Mouse (Mus musculus) liver, postnatal 0 days (tissue): ENCODE results near the gene Ank. TPM values are rescaled to one million over a fixed set of nuclear protein-coding genes. Genes with fewer than 3 reads are reported as not detected.

ENCODE experiments used
- ATAC-seq: fragments of 200-750 bp; cut with Nextera tagmentation; 2 replicates; pipeline ENCODE4 v1.8.0; 2017; ENCODE audit warnings: mild to moderate bottlenecking, moderate library complexity
- DNase-seq: peaks from one replicate; pipeline ENCODE4 v3.0.0-alpha.2; 2016
- H3K27ac ChIP-seq: fragments of 300-500 bp; sonication (generic); 2 replicates; pipeline ENCODE4 v1.5.1; 2014; ENCODE audit warnings: antibody characterized with exemption, moderate library complexity, mild to moderate bottlenecking, low read depth
- H3K27me3 ChIP-seq: fragments of 300-500 bp; sonication (generic); 2 replicates; pipeline ENCODE4 v1.6.1; 2014; ENCODE audit warnings: low read length, control low read depth, mixed read lengths; ENCODE audit not compliant: insufficient read depth
- H3K36me3 ChIP-seq: fragments of 300-500 bp; sonication (generic); replicated peaks from 2 replicates; pipeline ENCODE4 v1.6.1; 2014; ENCODE audit warnings: mild to moderate bottlenecking, control low read depth, low read length, moderate library complexity, mixed read lengths; ENCODE audit not compliant: insufficient read depth
- H3K4me1 ChIP-seq: fragments of 300-500 bp; sonication (generic); 2 replicates; pipeline ENCODE4 v1.6.1; 2014; ENCODE audit warnings: antibody characterized with exemption, mild to moderate bottlenecking, control low read depth; ENCODE audit not compliant: insufficient read depth
- H3K4me2 ChIP-seq: fragments of 300-500 bp; sonication (generic); 2 replicates; pipeline ENCODE4 v1.6.1; 2014; ENCODE audit warnings: low read depth, mild to moderate bottlenecking, low read length, moderate library complexity, mixed read lengths
- H3K4me3 ChIP-seq: fragments of 300-500 bp; sonication (generic); 2 replicates; pipeline ENCODE4 v1.5.1; 2014; ENCODE audit warnings: low read depth, low read length
- H3K9ac ChIP-seq: fragments of 300-500 bp; sonication (generic); replicated peaks from 2 replicates; pipeline ENCODE4 v1.6.1; 2014; ENCODE audit warnings: mild to moderate bottlenecking, moderate library complexity
- H3K9me3 ChIP-seq: fragments of 300-500 bp; sonication (generic); 2 replicates; pipeline ENCODE4 v1.6.1; 2016; ENCODE audit warnings: mild to moderate bottlenecking, control low read depth, low read length, mixed read lengths
- CTCF ChIP-seq: sonication (generic); IDR thresholded peaks from 2 replicates; pipeline ENCODE4 v1.5.1; 2016; ENCODE audit warnings: antibody characterized with exemption, low read depth
- EP300 ChIP-seq: IDR thresholded peaks from 2 replicates; pipeline ENCODE4 v1.6.1; 2016; ENCODE audit warnings: antibody characterized with exemption, low read depth, mild to moderate bottlenecking
- WGBS: fragments of 180-500 bp; shearing (Covaris S2); extraction: QIAGEN DNeasy Blood & Tissue Kit; methylation state at CpG from one replicate; pipeline ENCODE4 v1.1.7; 2014; ENCODE audit not compliant: insufficient replicate concordance; 5-methylcytosine and 5-hydroxymethylcytosine counted together
- polyA plus RNA-seq: library from polyadenylated mRNA; unstranded; fragments of >200 nt; fragmentation: Nextera tagmentation; extraction: Ambion mirVana; gene quantifications from 2 replicates; pipeline ENCODE4 v1.2.1, GENCODE M21; 2015

Ank gene
- polyA plus RNA-seq, 1 experiment from 2014 or later, result 7.8 TPM

- Histone ChIP-seq H3K4me3 (no peak overlapping the region), H3K27me3 (no peaks in the 10 kb centered on the region), H3K9ac (no peak overlapping the region), H3K9me3 (no peaks in the 10 kb centered on the region), H3K4me2 (no peak overlapping the region), H3K27ac (no peak overlapping the region), H3K4me1 (peaks cover 5% of the 10 kb centered on the region; the same call in 1 of the 2 replicates), H3K36me3 (peaks cover 67% of the 10 kb centered on the region)
- ATAC-seq (peak; percentile 74), DNase-seq (no peak)
- WGBS, result 66% methylated on average over 3 of the region's 3 CpGs
- no peak for TF ChIP-seq CTCF
- TF ChIP-seq EP300, result no peak
Measured at GRCm38 (mm10) chr15:27604558-27604957, 138.1 kb downstream of the Ank start.

- peaks cover 5% of the 10 kb centered on the region; the same call in 1 of the 2 replicates for H3K4me1 ChIP-seq
- H3K9ac ChIP-seq, result no peak overlapping the region
- no peak for DNase-seq
- no peak overlapping the region for H3K4me2 ChIP-seq
- 65% methylated on average over 3 of the region's 3 CpGs for WGBS
- ATAC-seq, result peak; percentile 57; the same call in 1 of the 2 replicates
- TF ChIP-seq EP300, result no peak
- TF ChIP-seq CTCF, result peak; percentile 34
- H3K27ac ChIP-seq, result no peak overlapping the region; the same call in 1 of the 2 replicates
- peaks cover 63% of the 10 kb centered on the region for H3K36me3 ChIP-seq
- no peaks in the 10 kb centered on the region for H3K9me3 ChIP-seq
- no peaks in the 10 kb centered on the region for H3K27me3 ChIP-seq
- H3K4me3 ChIP-seq, result no peak overlapping the region
Measured at GRCm38 (mm10) chr15:27605252-27605651, 138.8 kb downstream of the Ank start.

DNA sequence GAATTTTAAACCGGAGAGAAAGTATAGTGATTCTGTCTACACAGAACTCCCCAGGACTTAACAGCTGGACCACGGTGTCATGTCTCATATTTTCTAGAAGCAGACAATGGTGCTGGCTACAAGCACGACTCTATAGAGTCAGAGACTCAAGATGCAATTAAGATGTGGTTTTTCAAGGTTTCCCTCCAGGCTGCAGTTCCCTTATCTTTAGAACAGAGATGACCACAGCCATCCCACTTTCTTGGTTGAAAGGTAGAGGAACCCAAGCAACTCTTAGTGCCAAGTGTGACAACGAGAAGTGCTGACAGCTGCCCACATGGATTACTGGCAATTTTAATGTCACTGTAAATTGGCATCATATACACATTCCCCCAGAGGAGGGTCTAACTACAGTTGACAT, 143.1 kb downstream of the Ank start:
- H3K27ac ChIP-seq, result no peak overlapping the region
- no peak overlapping the region for H3K4me2 ChIP-seq
- WGBS, result 67% methylated on average over 4 of the region's 4 CpGs
- DNase-seq (no peak), ATAC-seq (no peak)
- no peaks in the 10 kb centered on the region for H3K4me1 ChIP-seq
- no peak overlapping the region for H3K9ac ChIP-seq
- H3K36me3 ChIP-seq, result peaks cover 64% of the 10 kb centered on the region
- TF ChIP-seq EP300 (no peak), CTCF (no peak)
- no peaks in the 10 kb centered on the region for H3K27me3 ChIP-seq
- no peaks in the 10 kb centered on the region for H3K9me3 ChIP-seq
- H3K4me3 ChIP-seq, result no peak overlapping the region

GRCm38 (mm10) chr15:27612533-27613221, 146.2 kb downstream of the Ank start:
- Histone ChIP-seq H3K36me3 (peaks cover 56% of the 10 kb centered on the region), H3K27ac (no peak overlapping the region), H3K4me2 (no peak overlapping the region), H3K9ac (no peak overlapping the region), H3K27me3 (no peaks in the 10 kb centered on the region), H3K4me3 (no peak overlapping the region), H3K4me1 (no peaks in the 10 kb centered on the region), H3K9me3 (no peaks in the 10 kb centered on the region)
- peak; percentile 88 for TF ChIP-seq CTCF
- no peak for TF ChIP-seq EP300
- peak; percentile 73 for ATAC-seq
- DNase-seq, result peak; percentile 47
- 55% methylated on average over 6 of the region's 6 CpGs for WGBS

DNA sequence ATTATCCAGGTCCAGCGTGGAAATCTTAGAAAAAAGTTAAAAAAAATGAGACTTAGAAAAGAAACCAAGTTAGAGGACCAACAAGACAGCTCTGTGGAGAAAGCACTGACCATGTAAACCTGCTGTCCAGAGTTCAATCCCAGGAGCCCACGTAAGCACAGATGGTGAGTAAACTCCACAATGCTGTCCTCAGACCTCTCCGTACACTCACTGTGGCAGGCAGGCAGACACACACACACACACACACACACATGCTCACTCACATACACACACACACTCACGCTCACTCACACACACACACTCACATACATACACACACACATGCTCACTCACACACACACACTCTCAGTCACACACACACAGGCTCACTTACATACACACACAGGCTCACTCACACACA, 146.8 kb downstream of the Ank start:
- TF ChIP-seq EP300 (no peak), CTCF (no peak)
- H3K9me3 ChIP-seq, result no peaks in the 10 kb centered on the region
- no peaks in the 10 kb centered on the region for H3K4me1 ChIP-seq
- no peak overlapping the region for H3K4me3 ChIP-seq
- H3K36me3 ChIP-seq, result peaks cover 56% of the 10 kb centered on the region
- no peaks in the 10 kb centered on the region for H3K27me3 ChIP-seq
- ATAC-seq, result peak; percentile 64
- WGBS, result 87% methylated on average over 4 of the region's 4 CpGs
- DNase-seq, result no peak
- H3K27ac ChIP-seq, result no peak overlapping the region
- no peak overlapping the region for H3K4me2 ChIP-seq
- no peak overlapping the region for H3K9ac ChIP-seq

GRCm38 (mm10) chr15:27616159-27616558, 149.7 kb downstream of the Ank start:
- Histone ChIP-seq H3K4me1 (peaks cover 11% of the 10 kb centered on the region), H3K9me3 (no peaks in the 10 kb centered on the region), H3K4me2 (no peak overlapping the region), H3K4me3 (no peak overlapping the region), H3K9ac (no peak overlapping the region), H3K27me3 (no peaks in the 10 kb centered on the region), H3K27ac (no peak overlapping the region), H3K36me3 (peaks cover 60% of the 10 kb centered on the region)
- ATAC-seq, result no peak
- TF ChIP-seq CTCF (no peak), EP300 (no peak)
- 78% methylated on average over 4 of the region's 4 CpGs for WGBS
- DNase-seq, result no peak
